Mouse (Mus musculus): Measurements from ENCODE around the gene Pctp.

Gene Pctp

GRCm38 (mm10) chr11:90002231-90002986, at the start of gene Pctp:
TSS of gene Pctp (minus strand) at chr11:90002894.
- DNase-seq = peak; percentile 92

- peak; percentile 62 for DNase-seq
These were observed 47.3 kb upstream of the Pctp start for GRCm38 (mm10) chr11:90050016-90050415.

- DNase-seq = no peak
These were observed 44.6 kb upstream of the Pctp start for GRCm38 (mm10) chr11:90047271-90047670.

- DNase-seq = no peak
These were observed 43.5 kb upstream of the Pctp start for GRCm38 (mm10) chr11:90046211-90046610.

- DNase-seq = peak; percentile 75
These were observed 41.8 kb upstream of the Pctp start for GRCm38 (mm10) chr11:90044459-90044858.

GRCm38 (mm10) chr11:90038022-90038421, 35.3 kb upstream of the Pctp start:
- DNase-seq = peak; percentile 81

GRCm38 (mm10) chr11:90036416-90036815, 33.7 kb upstream of the Pctp start:
- no peak for DNase-seq

GRCm38 (mm10) chr11:90035532-90035931, 32.8 kb upstream of the Pctp start:
- DNase-seq = peak; percentile 55

GRCm38 (mm10) chr11:90034646-90035045, 32.0 kb upstream of the Pctp start:
- DNase-seq = peak; percentile 60

GRCm38 (mm10) chr11:90033442-90033841, 30.7 kb upstream of the Pctp start:
- DNase-seq = no peak

- DNase-seq = peak; percentile 70
These were observed 30.1 kb upstream of the Pctp start for GRCm38 (mm10) chr11:90032807-90033206.

- no peak for DNase-seq
These were observed 28.4 kb upstream of the Pctp start for GRCm38 (mm10) chr11:90031076-90031475.

GRCm38 (mm10) chr11:90030557-90030956, 27.9 kb upstream of the Pctp start:
- peak; percentile 80 for DNase-seq

GRCm38 (mm10) chr11:90029841-90030398, 27.2 kb upstream of the Pctp start, which contains the start of gene Tmem100:
TSS of gene Tmem100 (plus strand) at chr11:90030348.
- DNase-seq = no peak

- DNase-seq = peak; percentile 94
These were observed 26.7 kb upstream of the Pctp start for GRCm38 (mm10) chr11:90029354-90029753.

GRCm38 (mm10) chr11:90028746-90029145, 26.1 kb upstream of the Pctp start:
- DNase-seq = no peak

- DNase-seq = no peak
These were observed 24.5 kb upstream of the Pctp start for GRCm38 (mm10) chr11:90027216-90027615.

GRCm38 (mm10) chr11:90026802-90027174, 24.1 kb upstream of the Pctp start:
- no peak for DNase-seq

GRCm38 (mm10) chr11:90025891-90026801, 23.5 kb upstream of the Pctp start:
- DNase-seq = no peak

- DNase-seq = peak; percentile 77
These were observed 16.5 kb upstream of the Pctp start for GRCm38 (mm10) chr11:90019161-90019560.

GRCm38 (mm10) chr11:90015281-90015680, 12.6 kb upstream of the Pctp start:
- DNase-seq = no peak

- DNase-seq = no peak
These were observed 11.0 kb upstream of the Pctp start for GRCm38 (mm10) chr11:90013657-90014056.

GRCm38 (mm10) chr11:90007791-90008531, 5.3 kb upstream of the Pctp start:
- no peak for DNase-seq
